Comparison of ENCODE assay signal across 17 mouse cellular contexts in the genomic region with DNA sequence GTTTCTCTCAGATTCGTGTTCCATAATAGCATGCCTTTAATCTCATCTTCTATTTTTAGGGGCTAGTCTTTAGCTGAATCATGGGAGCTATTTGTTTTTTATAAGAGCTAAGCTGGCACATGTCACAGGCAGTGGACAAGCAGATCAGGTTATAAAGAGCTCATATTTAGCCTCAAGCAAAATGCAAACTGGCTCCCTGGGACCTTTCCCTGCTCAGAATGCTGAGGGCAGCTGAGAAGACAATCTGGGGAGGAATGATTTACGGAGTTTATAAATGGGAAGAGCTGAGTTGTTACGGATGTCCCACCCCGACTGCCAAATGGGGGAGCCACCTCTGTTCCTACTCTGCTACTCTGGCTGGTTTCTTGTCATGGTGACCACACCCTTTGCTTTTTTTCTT.
"Had no signal": no experiment of that assay in that cellular context is flagged by ENCODE, and none has a peak within 500 bp of the region (broad histone marks: within the 10 kb centered on the region; RNA-seq: fewer than 3 reads in every experiment).

No protein-coding gene starts in this region.

- H3K4me3 ChIP-seq: layer of hippocampus, adult 2 months; liver, embryonic 13.5 days; lung, embryonic 15.5 days; megakaryocyte, embryonic 14.5 days had no signal

- H3K4me2 ChIP-seq: liver, embryonic 13.5 days; lung, embryonic 15.5 days had no signal

- H3K9me3 ChIP-seq: liver, embryonic 13.5 days; lung, embryonic 15.5 days; megakaryocyte, embryonic 14.5 days had no signal

- H3K9ac ChIP-seq: liver, embryonic 13.5 days; liver, postnatal 0 days; lung, embryonic 15.5 days had no signal

- H3K36me3 ChIP-seq: liver, embryonic 13.5 days; lung, embryonic 15.5 days had no signal

- H3K27ac ChIP-seq: kidney, postnatal 0 days; layer of hippocampus, adult 2 months; liver, embryonic 13.5 days; lung, embryonic 15.5 days; macrophage; stomach, postnatal 0 days had no signal

- ATAC-seq: intestine, postnatal 0 days; liver, postnatal 0 days; midbrain, embryonic 16.5 days had no signal

- H3K27me3 ChIP-seq: liver, embryonic 13.5 days; lung, embryonic 15.5 days; megakaryocyte, embryonic 14.5 days had no signal

- H3K4me1 ChIP-seq: liver, embryonic 13.5 days; lung, embryonic 15.5 days; megakaryocyte, embryonic 14.5 days had no signal

- DNase-seq: kidney, adult 8-10 months; kidney, postnatal 4 days; liver; liver, embryonic 13.5 days; liver, postnatal 0 days; lung, postnatal 14 days; right cerebral cortex, adult 18-20 months; right cerebral cortex, postnatal 25 days; thymus, postnatal 4 days had no signal
